Mouse (Mus musculus) limb, embryonic 11.5 days (tissue): ENCODE data around the gene Lig3. TPM values are rescaled to one million over a fixed set of nuclear protein-coding genes. Genes with fewer than 3 reads are reported as not detected.

Experiments used
- ATAC-seq: fragments of 200-750 bp; cut with Nextera tagmentation; 2 replicates; pipeline ENCODE4 v1.8.0; 2017; ENCODE audit warnings: low read depth; ENCODE audit not compliant: insufficient number of reproducible peaks, low FRiP score, low TSS enrichment
- DNase-seq: peaks from one replicate; pipeline ENCODE4 v3.0.0-alpha.2; 2015; ENCODE audit warnings: low spot score
- H3K27ac ChIP-seq: fragments of 300-500 bp; sonication (generic); replicated peaks from 2 replicates; pipeline ENCODE4 v1.5.1; 2014; ENCODE audit warnings: low read depth, mild to moderate bottlenecking, low read length
- H3K27me3 ChIP-seq: fragments of 300-500 bp; sonication (generic); 2 replicates; pipeline ENCODE4 v1.6.1; 2014; ENCODE audit warnings: mild to moderate bottlenecking, low read length, mixed read lengths; ENCODE audit not compliant: control insufficient read depth, insufficient read depth
- H3K36me3 ChIP-seq: fragments of 300-500 bp; sonication (generic); 2 replicates; pipeline ENCODE4 v1.6.1; 2014; ENCODE audit warnings: mild to moderate bottlenecking, low read length, moderate library complexity, mixed read lengths; ENCODE audit not compliant: control insufficient read depth, insufficient read depth
- H3K4me1 ChIP-seq: fragments of 300-500 bp; sonication (generic); 2 replicates; pipeline ENCODE4 v1.6.1; 2014; ENCODE audit warnings: low read length, mixed read lengths; ENCODE audit not compliant: control insufficient read depth, insufficient read depth
- H3K4me2 ChIP-seq: fragments of 300-500 bp; sonication (generic); 2 replicates; pipeline ENCODE4 v1.6.1; 2014; ENCODE audit warnings: low read depth, mild to moderate bottlenecking, moderate library complexity; ENCODE audit not compliant: severe bottlenecking
- H3K4me3 ChIP-seq: fragments of 300-500 bp; sonication (generic); 2 replicates; pipeline ENCODE4 v1.5.1; 2014; ENCODE audit warnings: low read depth, low read length
- H3K9ac ChIP-seq: fragments of 300-500 bp; sonication (generic); 2 replicates; pipeline ENCODE4 v1.6.1; 2014; ENCODE audit warnings: mild to moderate bottlenecking, low read length
- H3K9me3 ChIP-seq: fragments of 300-500 bp; sonication (generic); 2 replicates; pipeline ENCODE4 v1.6.1; 2016; ENCODE audit warnings: low read length; ENCODE audit not compliant: control insufficient read depth
- WGBS: fragments of 180-500 bp; shearing (Covaris S2); extraction: QIAGEN DNeasy Blood & Tissue Kit; methylation state at CpG from one replicate; pipeline ENCODE4 v1.1.7; 2014; 5-methylcytosine and 5-hydroxymethylcytosine counted together
- polyA plus RNA-seq: library from polyadenylated mRNA; unstranded; fragments of >200 nt; fragmentation: Nextera tagmentation; extraction: Ambion mirVana; gene quantifications from 2 replicates; pipeline ENCODE4 v1.2.1, GENCODE M21; 2014

The Lig3 gene
- 44.7 and 49.6 TPM in 2 replicates for polyA plus RNA-seq

DNA sequence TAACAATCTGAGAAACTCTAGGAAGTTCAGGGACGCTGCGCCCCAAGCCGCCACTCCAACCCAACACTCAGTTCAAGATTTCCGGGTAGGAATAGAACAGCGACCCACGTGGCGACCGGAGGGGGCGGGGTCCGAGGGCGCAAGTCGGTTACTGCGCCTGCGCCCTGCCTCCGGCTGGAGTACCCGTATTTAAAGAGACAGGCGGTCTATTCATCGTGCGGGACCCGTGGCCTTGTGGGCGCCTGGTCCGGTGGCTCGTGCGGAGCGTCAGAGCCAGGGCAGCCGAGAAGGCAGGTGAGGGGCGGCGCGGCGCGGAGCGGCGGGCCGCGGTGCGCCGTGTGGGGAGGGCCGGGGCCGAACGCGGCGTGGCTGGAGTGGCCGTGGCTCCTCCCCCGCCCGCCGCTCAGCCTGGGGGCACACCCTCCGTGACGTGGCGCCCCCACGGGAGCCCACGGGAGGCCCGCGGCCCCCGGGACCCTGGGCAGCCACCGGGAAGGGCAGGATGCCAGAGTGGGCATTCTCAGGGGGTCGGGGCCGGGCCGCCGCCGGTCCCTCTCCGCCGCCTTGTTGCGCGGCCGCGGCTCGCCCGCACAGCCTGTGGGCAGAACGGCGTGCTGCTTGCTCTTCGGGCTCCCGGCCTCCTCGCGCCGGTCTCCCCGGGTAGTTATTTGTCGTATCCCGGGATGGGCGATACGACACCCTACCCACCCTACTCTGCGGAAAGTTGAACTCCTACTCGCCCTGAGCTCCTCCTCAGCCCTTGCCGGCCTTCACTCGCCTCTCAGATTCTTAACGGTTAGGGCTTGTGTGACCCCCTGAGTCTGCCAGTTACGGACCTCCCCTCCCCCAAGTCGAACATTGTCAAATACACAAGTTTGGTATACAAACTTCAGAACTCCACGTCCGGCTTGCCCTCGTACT lies at the start of gene Lig3:
Lig3 (plus strand) TSS at position 126 of the 921 bp plus-strand sequence.
- H3K4me2 ChIP-seq: peak within 1 kb of the TSS; percentile 64
- H3K4me3 ChIP-seq: peak within 1 kb of the TSS; percentile 72
- peaks cover 4% of the 10 kb centered on the region for H3K4me1 ChIP-seq
- H3K36me3 ChIP-seq: peaks cover 2% of the 10 kb centered on the region; the same call in 1 of the 2 replicates
- DNase-seq (peak; percentile 95), ATAC-seq (peak; percentile 93)
- under 1% methylated on average over 67 of the region's 90 CpGs for WGBS
- no peaks in the 10 kb centered on the region for H3K27me3 ChIP-seq
- H3K9ac ChIP-seq: peak within 1 kb of the TSS; percentile 91
- no peaks in the 10 kb centered on the region for H3K9me3 ChIP-seq
- peak within 1 kb of the TSS; percentile 82 for H3K27ac ChIP-seq

DNA sequence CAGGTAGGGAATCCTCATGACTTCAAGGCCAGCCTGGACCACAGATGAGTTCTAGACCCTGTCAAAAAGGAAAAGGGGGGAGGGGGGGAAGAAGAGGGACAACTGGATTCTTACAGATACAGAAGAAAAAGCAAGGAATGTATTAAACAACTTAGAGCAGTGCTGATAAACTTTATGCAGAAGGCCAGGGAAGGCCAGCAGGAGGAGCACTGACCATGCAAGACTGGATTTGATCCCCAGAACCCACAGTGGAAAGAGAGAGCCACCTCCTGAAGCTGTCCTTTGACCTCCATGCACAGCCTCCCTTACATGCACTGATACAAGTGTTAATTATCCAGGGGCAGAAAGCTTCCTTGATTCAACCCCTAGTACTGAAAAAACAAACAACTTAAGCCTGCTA lies 46.7 kb upstream of the Lig3 start:
- no peak overlapping the region for H3K9ac ChIP-seq
- DNase-seq (no peak), ATAC-seq (no peak)
- H3K4me1 ChIP-seq: no peaks in the 10 kb centered on the region
- H3K9me3 ChIP-seq: no peaks in the 10 kb centered on the region
- H3K4me2 ChIP-seq: no peak overlapping the region
- no peaks in the 10 kb centered on the region for H3K27me3 ChIP-seq
- no peak overlapping the region for H3K4me3 ChIP-seq
- H3K36me3 ChIP-seq: no peaks in the 10 kb centered on the region
- no peak overlapping the region for H3K27ac ChIP-seq

DNA sequence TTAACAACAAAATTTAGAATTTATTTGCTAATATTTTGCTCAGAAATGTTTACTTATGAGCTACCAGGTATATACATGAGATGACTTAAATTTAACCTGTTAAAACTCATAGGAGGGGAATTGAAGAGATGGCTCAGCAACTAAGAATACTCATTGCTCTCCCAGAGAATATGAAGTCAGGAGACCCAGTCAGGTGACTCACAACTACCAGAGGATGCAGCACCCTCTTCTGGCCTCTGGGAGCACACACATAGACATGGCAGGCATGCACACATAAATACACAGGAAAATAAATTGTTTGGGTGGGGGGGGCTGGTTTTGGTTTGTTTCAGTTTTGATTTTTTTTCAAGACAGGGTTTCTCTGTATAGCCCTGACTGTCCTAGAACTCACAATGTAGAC lies 41.9 kb upstream of the Lig3 start:
- no peak for DNase-seq
- no peaks in the 10 kb centered on the region for H3K9me3 ChIP-seq
- no peak overlapping the region for H3K4me2 ChIP-seq
- no peak for ATAC-seq
- no peak overlapping the region for H3K4me3 ChIP-seq
- no peak overlapping the region for H3K9ac ChIP-seq
- no peaks in the 10 kb centered on the region for H3K4me1 ChIP-seq
- no peak overlapping the region for H3K27ac ChIP-seq
- no peaks in the 10 kb centered on the region for H3K36me3 ChIP-seq
- H3K27me3 ChIP-seq: no peaks in the 10 kb centered on the region

- no peaks in the 10 kb centered on the region for H3K9me3 ChIP-seq
- no peak overlapping the region for H3K27ac ChIP-seq
- H3K9ac ChIP-seq: no peak overlapping the region
- no peak for ATAC-seq
- no peaks in the 10 kb centered on the region for H3K27me3 ChIP-seq
- DNase-seq: peak; percentile 50
- 30% methylated on average over 6 of the region's 6 CpGs for WGBS
- H3K4me3 ChIP-seq: no peak overlapping the region
- no peak overlapping the region for H3K4me2 ChIP-seq
- H3K4me1 ChIP-seq: no peaks in the 10 kb centered on the region
- H3K36me3 ChIP-seq: no peaks in the 10 kb centered on the region
These were observed 34.8 kb upstream of the Lig3 start for GRCm38 (mm10) chr11:82746138-82746537.

DNA sequence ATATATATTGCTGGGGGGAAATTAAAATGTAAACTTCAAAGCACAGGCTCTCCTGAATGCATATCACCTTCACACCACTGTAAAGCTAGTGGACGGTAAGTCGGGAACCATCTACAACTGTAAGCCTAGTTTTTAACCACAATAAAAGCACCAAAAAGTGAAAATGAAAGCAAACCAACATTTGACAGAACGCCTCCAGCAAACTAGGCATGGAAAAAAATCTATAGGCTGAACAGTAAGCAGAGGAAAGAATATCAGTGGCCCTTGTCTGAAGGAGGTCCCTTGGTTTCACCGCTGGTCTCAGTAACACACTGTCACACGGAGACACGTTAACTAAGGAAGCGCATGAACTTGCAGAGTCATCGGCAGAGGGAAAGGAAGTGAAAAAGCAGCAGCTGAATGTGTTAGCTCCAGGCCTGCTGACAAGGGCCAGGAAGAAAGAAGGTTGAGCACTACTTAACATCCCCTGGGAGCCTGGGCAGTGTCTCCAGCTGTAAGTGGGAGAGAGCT lies 34.0 kb upstream of the Lig3 start:
- no peak overlapping the region for H3K4me2 ChIP-seq
- WGBS: 87% methylated on average over 8 of the region's 8 CpGs
- H3K36me3 ChIP-seq: no peaks in the 10 kb centered on the region
- no peak overlapping the region for H3K27ac ChIP-seq
- no peak overlapping the region for H3K9ac ChIP-seq
- no peaks in the 10 kb centered on the region for H3K4me1 ChIP-seq
- no peak for ATAC-seq
- H3K9me3 ChIP-seq: no peaks in the 10 kb centered on the region
- H3K4me3 ChIP-seq: no peak overlapping the region
- no peaks in the 10 kb centered on the region for H3K27me3 ChIP-seq
- no peak for DNase-seq

DNA sequence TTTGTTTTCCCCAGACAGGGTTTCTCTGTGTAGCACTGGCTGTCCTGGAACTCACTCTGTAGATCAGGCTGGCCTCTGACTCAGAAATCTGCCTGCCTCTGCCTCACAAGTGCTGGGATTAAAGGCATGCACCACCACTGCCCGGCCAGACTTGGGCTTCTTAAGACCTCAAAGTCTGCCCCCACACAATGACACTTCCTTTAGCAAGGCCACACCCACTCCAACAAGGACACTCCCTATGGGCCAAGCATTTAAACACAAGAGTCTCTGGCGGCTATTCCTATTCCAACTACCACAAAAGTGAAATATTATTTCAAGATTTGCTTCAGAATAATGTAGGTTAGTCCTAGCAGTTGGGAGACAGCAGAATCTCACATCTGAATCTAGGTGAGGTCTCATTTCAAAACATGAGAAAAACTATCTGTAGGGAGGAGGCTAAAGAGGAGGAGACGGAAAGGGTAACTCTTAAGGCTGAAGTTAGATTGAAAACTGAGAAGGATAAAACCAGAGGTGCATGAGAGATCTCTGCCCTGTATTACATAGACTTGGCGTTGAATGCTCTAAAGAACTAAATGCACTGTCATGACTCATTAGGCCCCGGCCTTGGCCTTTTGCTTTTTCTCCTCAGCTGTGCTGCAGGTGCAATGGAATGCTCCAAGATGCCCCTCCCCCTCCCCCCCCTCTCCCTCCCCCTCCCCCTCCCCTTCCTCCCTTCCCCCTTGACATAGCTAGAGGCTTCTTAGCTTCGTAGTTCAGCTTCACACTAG lies 28.4 kb upstream of the Lig3 start:
- H3K27ac ChIP-seq: no peak overlapping the region
- 74% methylated on average over 6 of the region's 6 CpGs for WGBS
- H3K27me3 ChIP-seq: no peaks in the 10 kb centered on the region
- no peak for ATAC-seq
- no peak overlapping the region for H3K9ac ChIP-seq
- H3K4me3 ChIP-seq: no peak overlapping the region
- H3K4me1 ChIP-seq: no peaks in the 10 kb centered on the region
- no peaks in the 10 kb centered on the region for H3K9me3 ChIP-seq
- no peak for DNase-seq
- H3K4me2 ChIP-seq: no peak overlapping the region
- no peaks in the 10 kb centered on the region for H3K36me3 ChIP-seq

- H3K4me1 ChIP-seq: no peaks in the 10 kb centered on the region
- no peaks in the 10 kb centered on the region for H3K36me3 ChIP-seq
- H3K4me2 ChIP-seq: no peak overlapping the region
- DNase-seq (no peak), ATAC-seq (no peak)
- H3K27me3 ChIP-seq: no peaks in the 10 kb centered on the region
- H3K27ac ChIP-seq: no peak overlapping the region
- H3K4me3 ChIP-seq: no peak overlapping the region
- WGBS: 87% methylated on average over 1 of the region's 1 CpGs
- H3K9ac ChIP-seq: no peak overlapping the region
- no peaks in the 10 kb centered on the region for H3K9me3 ChIP-seq
These were observed 25.0 kb upstream of the Lig3 start for GRCm38 (mm10) chr11:82755919-82756318.

DNA sequence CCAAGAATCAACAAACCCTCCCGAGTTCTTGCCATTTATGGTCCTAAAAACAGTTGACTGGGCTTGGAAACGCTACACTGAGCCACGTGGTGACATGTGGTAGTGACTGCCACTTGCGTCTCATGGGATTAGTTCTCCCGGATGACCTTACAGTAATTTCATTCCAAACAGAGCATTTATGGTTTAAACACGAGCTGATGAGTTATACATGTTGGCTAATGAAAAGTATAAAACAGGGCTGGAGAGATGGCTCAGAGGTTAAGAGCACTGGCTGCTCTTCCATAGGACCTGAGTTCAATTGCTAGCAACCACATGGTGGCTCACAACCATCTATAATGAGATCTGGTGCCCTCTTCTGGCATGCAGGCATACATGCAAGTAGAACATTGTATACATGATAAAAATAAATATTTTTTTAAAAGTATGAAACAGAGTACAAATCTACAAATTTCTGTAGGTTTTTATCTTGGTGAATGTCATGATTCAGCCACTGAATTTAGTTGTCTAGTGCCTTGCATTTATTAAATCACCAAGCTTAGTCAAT lies 18.6 kb upstream of the Lig3 start:
- no peaks in the 10 kb centered on the region for H3K9me3 ChIP-seq
- DNase-seq (no peak), ATAC-seq (no peak)
- H3K4me1 ChIP-seq: peaks cover 14% of the 10 kb centered on the region
- H3K27ac ChIP-seq: no peak overlapping the region
- H3K9ac ChIP-seq: no peak overlapping the region
- H3K4me3 ChIP-seq: no peak overlapping the region
- H3K36me3 ChIP-seq: no peaks in the 10 kb centered on the region; the same call in 1 of the 2 replicates
- WGBS: 82% methylated on average over 6 of the region's 6 CpGs
- H3K27me3 ChIP-seq: no peaks in the 10 kb centered on the region
- H3K4me2 ChIP-seq: no peak overlapping the region
